Mouse (Mus musculus) adrenal gland (tissue): ENCODE results near the gene Bdnf.

Experiments used
- intact Hi-C: fragments of 180-260 bp; cut with DNase I; formaldehyde crosslinking; loops from one replicate; pipeline ENCODE4 v1.15.1; 2025
- long read RNA-seq, 2 experiments: library from polyadenylated mRNA; unstranded; transcript quantifications; one replicate each; pipeline ENCODE4 v2.0.0; 2020; ENCODE audit warnings: borderline replicate concordance in 1 of 2; ENCODE audit not compliant: insufficient replicate concordance in 1 of 2

Bdnf gene
- long read RNA-seq, experiment 1 = 0 reads
- long read RNA-seq, experiment 2 = 0 reads

- intact Hi-C loops = no loop called here
Observed at GRCm38 (mm10) chr2:109674532-109674931, at the start of gene Bdnf. Gene Bdnf (plus strand): TSS chr2:109674700.

- intact Hi-C loops = no loop called here
Observed at GRCm38 (mm10) chr2:109626864-109627263, 47.6 kb upstream of the Bdnf start.

- intact Hi-C loops = no loop called here
Observed at GRCm38 (mm10) chr2:109673509-109674455, 718 bp upstream of the Bdnf start.

GRCm38 (mm10) chr2:109675051-109675450 lies 551 bp downstream of the Bdnf start:
- intact Hi-C loops = no loop called here

GRCm38 (mm10) chr2:109675973-109676617 lies 1.6 kb downstream of the Bdnf start:
- intact Hi-C loops = no loop called here

GRCm38 (mm10) chr2:109676618-109676974 lies 2.1 kb downstream of the Bdnf start:
- intact Hi-C loops = no loop called here

GRCm38 (mm10) chr2:109677221-109678089 lies 3.0 kb downstream of the Bdnf start:
- intact Hi-C loops = no loop called here

- intact Hi-C loops = no loop called here
Observed at GRCm38 (mm10) chr2:109678090-109678409, 3.5 kb downstream of the Bdnf start.

- intact Hi-C loops = no loop called here
Observed at GRCm38 (mm10) chr2:109678454-109678853, 4.0 kb downstream of the Bdnf start.

- intact Hi-C loops = no loop called here
Observed at GRCm38 (mm10) chr2:109679446-109679845, 4.9 kb downstream of the Bdnf start.

- intact Hi-C loops = no loop called here
Observed at GRCm38 (mm10) chr2:109681071-109681470, 6.6 kb downstream of the Bdnf start.

- intact Hi-C loops = no loop called here
Observed at GRCm38 (mm10) chr2:109688661-109689060, 14.2 kb downstream of the Bdnf start.

GRCm38 (mm10) chr2:109692266-109693177 lies 18.0 kb downstream of the Bdnf start:
- intact Hi-C loops = loop anchor here (10.0 kb wide), 1 partner anchor 998 kb away; no protein-coding TSS in a partner anchor

GRCm38 (mm10) chr2:109693178-109694115 lies 18.9 kb downstream of the Bdnf start:
- intact Hi-C loops = loop anchor here (2.0 to 10.0 kb wide), 2 partner anchors 817 to 999 kb away; no protein-coding TSS in a partner anchor

- intact Hi-C loops = loop anchor here (2.0 to 10.0 kb wide), 2 partner anchors 817 to 999 kb away; no protein-coding TSS in a partner anchor
Observed at GRCm38 (mm10) chr2:109694116-109694837, 19.8 kb downstream of the Bdnf start.

- intact Hi-C loops = loop anchor here (2.0 to 10.0 kb wide), 2 partner anchors 818 to 1000 kb away; no protein-coding TSS in a partner anchor
Observed at GRCm38 (mm10) chr2:109694838-109695225, 20.3 kb downstream of the Bdnf start.

- intact Hi-C loops = loop anchor here (10.0 kb wide), 1 partner anchor 1002 kb away; no protein-coding TSS in a partner anchor
Observed at GRCm38 (mm10) chr2:109697151-109697550, 22.7 kb downstream of the Bdnf start.

GRCm38 (mm10) chr2:109700291-109700690 lies 25.8 kb downstream of the Bdnf start:
- intact Hi-C loops = no loop called here
